Comparison of ENCODE assay signal across 7 mouse cellular contexts in the genomic region with DNA sequence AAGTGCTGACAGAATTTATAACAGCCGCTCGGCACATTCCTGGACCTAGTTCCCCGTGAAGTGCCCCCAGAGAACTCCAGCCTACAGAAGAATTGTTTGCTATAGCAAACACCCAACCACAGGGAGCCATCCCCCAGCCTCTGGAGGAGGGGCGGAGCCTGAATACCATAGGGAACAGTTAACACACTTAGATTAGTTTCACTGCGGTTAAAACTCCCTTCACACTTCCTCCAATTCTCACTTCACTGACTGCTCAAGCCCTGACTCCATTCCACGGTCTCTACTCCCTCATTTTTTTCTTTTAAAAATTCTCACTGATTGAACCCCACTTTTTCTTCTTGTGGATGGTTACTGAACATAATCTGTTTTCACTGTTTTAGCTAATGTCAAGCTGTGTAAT. TPM values are rescaled to one million over a fixed set of nuclear protein-coding genes. Genes with fewer than 3 reads are reported as not detected.
DNase-seq lines count a peak whose midpoint lies in the region; ATAC-seq and TF ChIP-seq lines count a peak whose summit lies in the region.

No protein-coding gene starts in this region.

- peak overlapping the region; percentile 49 for H3K27ac ChIP-seq in MEL (ENCODE audit: control insufficient read depth, low read depth, low read length)
- 0 out of 2 replicates have a peak overlapping the region, but pooled peaks have one; percentile 10 for H3K27ac ChIP-seq in limb, embryonic 14.5 days (replicated peaks; ENCODE audit: low read depth, low read length)

- H3K9me3 ChIP-seq in MEL (replicated peaks; ENCODE audit: insufficient read depth, low read length), result no peaks in the 10 kb centered on the region
- H3K9me3 ChIP-seq in limb, embryonic 14.5 days (ENCODE audit: control insufficient read depth, low read length), result no peaks in the 10 kb centered on the region

- peaks cover 0 to 18% of the 10 kb centered on the region in 2 experiments; a peak in 2 of 4 replicates for H3K36me3 ChIP-seq in MEL (ENCODE audit: control insufficient read depth in 1 of 2, insufficient read depth in 2 of 2, low read length in 2 of 2)
- peaks cover 6% of the 10 kb centered on the region; the same call in 1 of the 2 replicates for H3K36me3 ChIP-seq in limb, embryonic 14.5 days (ENCODE audit: control insufficient read depth, insufficient read depth, low read length)

- H3K4me1 ChIP-seq in MEL (ENCODE audit: control insufficient read depth in 1 of 2, insufficient read depth in 2 of 2, low read length in 2 of 2), result peaks cover 6 to 23% of the 10 kb centered on the region in 2 experiments
- peaks cover 27% of the 10 kb centered on the region for H3K4me1 ChIP-seq in limb, embryonic 14.5 days (ENCODE audit: control insufficient read depth, insufficient read depth, low read length)

- TF ChIP-seq EP300 in MEL (IDR thresholded peaks at IDR 0.05; ENCODE audit: low read depth in 1 of 2, low read length in 2 of 2), result peak; percentile 58 to 72; a peak in 3 of 4 replicates

- DNase-seq in MEL (ENCODE audit: low read depth, low spot score), result peak; percentile 89
- DNase-seq in embryo, embryonic 10.5 days (ENCODE audit: low spot score), result peak; percentile 47
- peak; percentile 57 for DNase-seq in limb, embryonic 14.5 days (ENCODE audit: low spot score)
- no peak for DNase-seq in gastrocnemius, adult 18-20 months (ENCODE audit: low spot score)
- no peak for DNase-seq in cerebellum, adult 11 months
- DNase-seq in cerebellum, adult 9-11 months, result no peak

- peak overlapping the region; percentile 35 for H3K9ac ChIP-seq in MEL (ENCODE audit: control insufficient read depth, low read depth, low read length, poor library complexity, severe bottlenecking)
- no peak overlapping the region for H3K9ac ChIP-seq in limb, embryonic 14.5 days (ENCODE audit: low read depth, low read length, severe bottlenecking)

- no peak for TF ChIP-seq RAD21 in MEL (IDR thresholded peaks at IDR 0.05; ENCODE audit: low read depth, low read length)

- peak; percentile 9; the same call in 1 of the 2 replicates for ATAC-seq in limb, embryonic 14.5 days (ENCODE audit: low FRiP score, low read depth)
- ATAC-seq in monocyte, adult 5-6 weeks (replicated peaks; ENCODE audit: insufficient number of reproducible peaks, low FRiP score, low TSS enrichment, poor library complexity, severe bottlenecking), result peak; percentile 48

- no peaks in the 10 kb centered on the region for H3K79me2 ChIP-seq in MEL (ENCODE audit: control insufficient read depth, insufficient read depth, low read length, poor library complexity)

- TF ChIP-seq POLR2A in MEL (IDR thresholded peaks at IDR 0.05; ENCODE audit: control insufficient read depth in 1 of 2, insufficient read depth in 1 of 2, low read depth in 1 of 2, low read length in 2 of 2, poor library complexity in 1 of 2), result no peak
- TF ChIP-seq POLR2A in limb, embryonic 14.5 days (IDR thresholded peaks at IDR 0.05; ENCODE audit: borderline replicate concordance, extremely low read depth, insufficient read depth, insufficient read length), result no peak

- H3K4me2 ChIP-seq in limb, embryonic 14.5 days (replicated peaks; ENCODE audit: low read depth, low read length, severe bottlenecking), result 0 out of 2 replicates have a peak overlapping the region, but pooled peaks have one; percentile 13

- 5% methylated on average over 6 of the region's 6 CpGs for WGBS in limb, embryonic 14.5 days

- H3K27me3 ChIP-seq in MEL (ENCODE audit: control insufficient read depth in 1 of 2, insufficient read depth in 2 of 2, low read length in 2 of 2), result no peaks in the 10 kb centered on the region
- no peaks in the 10 kb centered on the region for H3K27me3 ChIP-seq in limb, embryonic 14.5 days (ENCODE audit: control insufficient read depth, insufficient read depth, low read length)

- no peak for TF ChIP-seq CTCF in MEL (IDR thresholded peaks at IDR 0.05 in 2 of 3, conservative IDR thresholded peaks at IDR 0.05 in 1 of 3; ENCODE audit: control insufficient read depth in 1 of 3, insufficient read depth in 1 of 3, low read depth in 2 of 3, low read length in 3 of 3, poor library complexity in 1 of 3, severe bottlenecking in 1 of 3)

- peak overlapping the region; percentile 31 to 50 for H3K4me3 ChIP-seq in MEL (ENCODE audit: control insufficient read depth in 1 of 2, insufficient read depth in 1 of 2, low read depth in 2 of 2, low read length in 2 of 2)
- H3K4me3 ChIP-seq in limb, embryonic 14.5 days (replicated peaks; ENCODE audit: low read length), result no peak overlapping the region

TF ChIP-seq in MEL, 35 proteins besides CTCF, POLR2A, EP300 and RAD21:
- TF ChIP-seq TCF12 (IDR thresholded peaks at IDR 0.05; ENCODE audit: low read depth, low read length), result 0 out of 2 replicates have a peak, but pooled peaks have one; percentile 21
- no peak for TF ChIP-seq E2F4 (IDR thresholded peaks at IDR 0.05; ENCODE audit: borderline replicate concordance, low read depth, low read length)
- TF ChIP-seq ZC3H11A (IDR thresholded peaks at IDR 0.05; ENCODE audit: low read depth, low read length), result no peak
- no peak for TF ChIP-seq MYC (IDR thresholded peaks at IDR 0.05; ENCODE audit: low read depth, low read length)
- no peak for TF ChIP-seq MAFK (IDR thresholded peaks at IDR 0.05; ENCODE audit: borderline replicate concordance, low read depth, low read length)
- TF ChIP-seq TBP (IDR thresholded peaks at IDR 0.05; ENCODE audit: low read depth, low read length), result peak; percentile 60; the same call in 1 of the 2 replicates
- no peak for TF ChIP-seq BHLHE40 (IDR thresholded peaks at IDR 0.05; ENCODE audit: borderline replicate concordance, low read depth, low read length)
- no peak for TF ChIP-seq NRF1 (IDR thresholded peaks at IDR 0.05; ENCODE audit: insufficient read depth, low read depth, low read length, poor library complexity, severe bottlenecking)
- peak; percentile 27; the same call in 1 of the 2 replicates for TF ChIP-seq MAZ (IDR thresholded peaks at IDR 0.05; ENCODE audit: low read depth, low read length)
- TF ChIP-seq KAT2A (conservative IDR thresholded peaks at IDR 0.05; ENCODE audit: low read depth, low read length), result no peak
- TF ChIP-seq UBTF (IDR thresholded peaks at IDR 0.05; ENCODE audit: borderline replicate concordance, insufficient read depth, low read depth, low read length), result no peak
- no peak for TF ChIP-seq SIN3A (IDR thresholded peaks at IDR 0.05; ENCODE audit: low read length)
- no peak for TF ChIP-seq USF1 (IDR thresholded peaks at IDR 0.05; ENCODE audit: low read depth, low read length)
- no peak for TF ChIP-seq SMC3 (IDR thresholded peaks at IDR 0.05; ENCODE audit: low read depth, low read length)
- TF ChIP-seq ELF1 (IDR thresholded peaks at IDR 0.05; ENCODE audit: low read depth, low read length), result 0 out of 2 replicates have a peak, but pooled peaks have one; percentile 33
- TF ChIP-seq MYB (IDR thresholded peaks at IDR 0.05; ENCODE audit: low read depth, low read length), result no peak; the same call in 1 of the 2 replicates
- TF ChIP-seq USF2 (IDR thresholded peaks at IDR 0.05; ENCODE audit: borderline replicate concordance in 1 of 2, insufficient read depth in 1 of 2, low read depth in 1 of 2, low read length in 2 of 2), result no peak
- TF ChIP-seq ZNF384 (IDR thresholded peaks at IDR 0.05; ENCODE audit: low read depth, low read length), result peak; percentile 52
- TF ChIP-seq MXI1 (IDR thresholded peaks at IDR 0.05; ENCODE audit: low read depth, low read length), result peak; percentile 54
- no peak for TF ChIP-seq GABPA (IDR thresholded peaks at IDR 0.05; ENCODE audit: low read depth, low read length)
- no peak for TF ChIP-seq CHD1 (IDR thresholded peaks at IDR 0.05; ENCODE audit: low read depth, low read length)
- no peak for TF ChIP-seq POLR2AphosphoS5 (IDR thresholded peaks at IDR 0.05; ENCODE audit: borderline replicate concordance, low read depth, low read length)
- no peak for TF ChIP-seq ZKSCAN1 (IDR thresholded peaks at IDR 0.05; ENCODE audit: low read depth, low read length)
- peak; percentile 56; the same call in 1 of the 2 replicates for TF ChIP-seq RCOR1 (IDR thresholded peaks at IDR 0.05; ENCODE audit: low read depth, low read length)
- TF ChIP-seq MEF2A (IDR thresholded peaks at IDR 0.05; ENCODE audit: extremely low read depth, insufficient replicate concordance, low read depth, low read length, poor library complexity, severe bottlenecking), result no peak
- no peak for TF ChIP-seq POLR2AphosphoS2 (IDR thresholded peaks at IDR 0.05; ENCODE audit: low read length)
- no peak for TF ChIP-seq ZMIZ1 (IDR thresholded peaks at IDR 0.05; ENCODE audit: low read depth, low read length)
- peak; percentile 24; the same call in 1 of the 2 replicates for TF ChIP-seq GATA1 (IDR thresholded peaks at IDR 0.05; ENCODE audit: low read depth, low read length)
- TF ChIP-seq MAX (IDR thresholded peaks at IDR 0.05; ENCODE audit: low read length), result peak; percentile 14; the same call in 1 of the 2 replicates
- TF ChIP-seq JUND (IDR thresholded peaks at IDR 0.05; ENCODE audit: low read depth, low read length), result no peak
- TF ChIP-seq NELFE (IDR thresholded peaks at IDR 0.05; ENCODE audit: low read depth, low read length), result no peak
- no peak for TF ChIP-seq CHD2 (IDR thresholded peaks at IDR 0.05; ENCODE audit: low read length)
- TF ChIP-seq ETS1 (IDR thresholded peaks at IDR 0.05; ENCODE audit: low read depth, low read length), result peak; percentile 49

RNA-seq across cellular contexts. Expression of a gene that starts 1.5 kb away (rescaled TPM):
- total RNA-seq in MEL (2012; rRNA removed), result 9.7 and 10.2 TPM in 2 replicates
- 10 to 100 TPM in 1 of 2 experiments, not detected in 1; 13.6 TPM for polyA plus RNA-seq in MEL (2012; ENCODE audit: insufficient read depth in 1 of 2, insufficient read length in 2 of 2, low read depth in 1 of 2, low replicate concordance in 2 of 2, missing spikeins in 1 of 2)
- polyA plus RNA-seq in limb, embryonic 14.5 days (2012; rRNA removed), result 37.6 and 39.1 TPM in 2 replicates
- polyA plus RNA-seq in limb, embryonic 14.5 days (2014; fragmentation: Nextera tagmentation; extraction: Ambion mirVana), result 53.6 and 56.3 TPM in 2 replicates
- total RNA-seq in monocyte, adult 5-6 weeks (2017), result 22.0 to 45.7 TPM (median 31.4 TPM) in 3 replicates
- 1 to 10 TPM; 4.2 to 4.9 TPM for total RNA-seq in gastrocnemius, adult 18-20 months (2021)

RNA-seq across cellular contexts. Expression of a gene that starts 40.7 kb away (rescaled TPM):
- total RNA-seq in MEL (2012; rRNA removed), result 58.2 and 65.0 TPM in 2 replicates
- polyA plus RNA-seq in MEL (2012; ENCODE audit: insufficient read depth in 1 of 2, insufficient read length in 2 of 2, low read depth in 1 of 2, low replicate concordance in 2 of 2, missing spikeins in 1 of 2), result 100 to 1,000 TPM in 1 of 2 experiments, 10 to 100 TPM in 1; 88.2 to 103 TPM
- 27.6 and 40.0 TPM in 2 replicates for polyA plus RNA-seq in limb, embryonic 14.5 days (2012; rRNA removed)
- polyA plus RNA-seq in limb, embryonic 14.5 days (2014; fragmentation: Nextera tagmentation; extraction: Ambion mirVana), result 19.2 and 22.0 TPM in 2 replicates
- total RNA-seq in monocyte, adult 5-6 weeks (2017), result 258 to 355 TPM (median 327 TPM) in 3 replicates
- 10 to 100 TPM; 27.2 to 35.6 TPM for total RNA-seq in gastrocnemius, adult 18-20 months (2021)

Comparison
In these comparisons a context has a peak if more than half of its experiments do, and no peak if none do; other contexts are left out.
1. DNase-seq: peak in MEL (single experiment), embryo, embryonic 10.5 days (single experiment) and limb, embryonic 14.5 days (single experiment); none in gastrocnemius, adult 18-20 months (single experiment), cerebellum, adult 11 months (single experiment) and cerebellum, adult 9-11 months (single experiment).